Mouse (Mus musculus) E14TG2a.4 (cell line): ENCODE measurements around the gene Upb1.

Source experiments
- CTCF ChIP-seq: conservative IDR thresholded peaks from 2 replicates; pipeline ENCODE4 v1.5.1; 2014; ENCODE audit warnings: low read length
- NANOG ChIP-seq: IDR thresholded peaks from 2 replicates; pipeline ENCODE4 v1.6.1; 2014; ENCODE audit warnings: borderline replicate concordance, low read length, mixed read lengths
- POU5F1 ChIP-seq: IDR thresholded peaks from 2 replicates; pipeline ENCODE4 v1.6.1; 2014; ENCODE audit warnings: low read length, borderline replicate concordance

- TF ChIP-seq CTCF = no peak
- no peak for TF ChIP-seq POU5F1
- no peak for TF ChIP-seq NANOG
These were observed 72.5 kb downstream of the Upb1 start for GRCm38 (mm10) chr10:75473411-75473810.
